Mouse (Mus musculus): Measurements from ENCODE around the gene Lmntd1.

The Lmntd1 gene

DNA sequence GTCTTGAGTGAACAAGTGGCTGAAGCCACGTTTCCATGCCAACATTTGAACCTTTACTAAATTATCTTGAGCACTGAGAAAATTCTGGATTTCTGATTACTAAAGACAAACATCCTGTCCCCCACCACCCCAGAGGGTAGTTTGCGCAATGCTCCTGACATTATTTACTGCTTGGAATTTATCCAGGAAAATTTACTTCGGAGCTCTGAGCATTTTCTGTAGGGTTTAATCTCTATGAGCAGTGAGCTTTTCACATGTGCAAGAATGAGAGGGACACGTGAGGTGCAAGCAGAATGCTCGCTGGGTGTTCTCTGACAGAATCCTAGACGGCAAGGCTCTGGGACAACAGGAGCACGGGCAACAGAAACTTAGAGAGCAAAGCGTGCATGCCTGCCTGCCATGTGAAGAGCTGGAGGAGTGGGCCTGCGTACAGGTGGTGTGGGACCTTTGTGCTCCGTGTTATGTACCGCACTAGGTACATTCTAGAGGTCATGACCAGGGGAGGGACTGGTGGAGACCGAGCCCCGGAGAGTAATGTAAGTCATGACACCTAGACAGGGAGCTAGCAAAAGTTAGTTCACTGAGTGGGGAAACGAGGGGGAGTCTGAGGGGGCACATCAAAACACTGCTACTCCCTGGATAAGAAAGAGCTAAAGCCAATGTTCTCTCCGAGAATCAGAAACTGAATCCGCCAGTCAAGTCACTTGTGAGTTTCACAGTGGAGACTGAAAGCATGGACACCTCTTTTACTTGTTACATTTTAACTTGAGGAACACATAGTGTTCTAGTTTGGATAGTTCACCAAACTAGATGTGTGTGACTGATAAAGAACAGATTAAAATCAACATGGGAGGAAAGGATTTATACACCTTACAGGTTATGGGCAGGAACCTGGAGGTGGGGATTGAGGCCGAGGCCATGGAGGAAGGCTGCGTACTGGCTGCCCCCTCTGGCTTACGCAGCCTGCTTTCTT lies 114.3 kb downstream of the Lmntd1 start:
- in situ Hi-C loops (cut with MboI; ENCODE audit: low sequenced_read_pairs) = no loop called here

DNA sequence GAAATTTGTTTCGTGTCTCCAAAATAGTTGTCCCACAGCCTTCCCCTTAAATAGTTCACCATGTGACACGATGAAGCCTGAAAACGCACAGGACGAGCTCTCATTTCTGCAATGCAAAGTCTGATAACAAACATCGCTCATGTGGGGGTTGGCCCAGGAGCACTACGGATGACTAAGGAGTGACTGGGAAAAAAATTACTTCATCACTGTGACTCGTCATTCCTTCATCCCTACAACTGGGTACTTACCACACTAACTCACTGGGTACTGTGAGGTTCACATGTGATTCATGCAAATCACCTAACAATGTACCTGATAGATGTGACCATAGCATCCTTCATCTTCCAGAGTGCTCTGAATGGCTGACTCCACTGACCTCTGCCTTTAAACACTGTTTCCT lies 118.4 kb downstream of the Lmntd1 start:
- in situ Hi-C loops (cut with MboI; ENCODE audit: low sequenced_read_pairs) = no loop called here

DNA sequence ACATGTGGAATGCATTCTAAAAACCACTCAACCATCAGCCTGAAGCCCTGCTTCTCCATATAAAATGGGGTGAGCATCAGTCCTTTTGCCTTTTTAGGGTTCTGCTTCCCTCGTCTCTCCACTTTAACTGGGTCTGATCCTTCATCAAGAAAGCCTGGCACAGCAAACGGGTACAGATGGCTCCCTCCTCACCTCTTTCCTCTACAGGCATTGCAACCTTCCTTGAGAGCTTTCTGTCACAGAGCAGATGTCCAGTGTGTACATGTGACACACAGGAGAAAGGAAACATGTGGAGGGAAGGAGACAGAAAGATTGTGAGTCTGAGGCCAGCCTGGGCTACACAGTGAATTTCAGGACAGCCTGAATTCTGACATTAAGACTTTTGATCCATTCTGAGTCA lies 125.9 kb downstream of the Lmntd1 start:
- in situ Hi-C loops (cut with MboI; ENCODE audit: low sequenced_read_pairs) = no loop called here

GRCm38 (mm10) chr6:145485986-145486605 lies 128.0 kb downstream of the Lmntd1 start:
- in situ Hi-C loops (cut with MboI; ENCODE audit: low sequenced_read_pairs) = no loop called here

DNA sequence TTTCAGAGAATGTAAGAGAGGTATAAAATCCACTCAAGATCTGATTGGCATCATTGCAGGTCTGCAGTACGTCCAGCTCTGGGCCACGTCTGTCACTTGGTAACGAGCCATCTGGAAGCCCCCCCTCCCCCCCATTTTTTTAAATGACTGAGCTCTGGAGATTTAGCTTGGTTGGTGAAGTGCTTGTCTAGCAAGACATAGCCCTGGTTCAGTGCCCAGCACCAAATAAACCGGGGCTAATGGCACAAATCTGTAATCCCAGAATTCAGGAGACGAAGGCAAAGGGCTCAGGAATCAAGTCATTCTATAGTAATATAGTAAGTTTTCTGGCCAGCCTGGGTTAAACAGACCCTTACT lies 130.8 kb downstream of the Lmntd1 start:
- in situ Hi-C loops (cut with MboI; ENCODE audit: low sequenced_read_pairs) = no loop called here

DNA sequence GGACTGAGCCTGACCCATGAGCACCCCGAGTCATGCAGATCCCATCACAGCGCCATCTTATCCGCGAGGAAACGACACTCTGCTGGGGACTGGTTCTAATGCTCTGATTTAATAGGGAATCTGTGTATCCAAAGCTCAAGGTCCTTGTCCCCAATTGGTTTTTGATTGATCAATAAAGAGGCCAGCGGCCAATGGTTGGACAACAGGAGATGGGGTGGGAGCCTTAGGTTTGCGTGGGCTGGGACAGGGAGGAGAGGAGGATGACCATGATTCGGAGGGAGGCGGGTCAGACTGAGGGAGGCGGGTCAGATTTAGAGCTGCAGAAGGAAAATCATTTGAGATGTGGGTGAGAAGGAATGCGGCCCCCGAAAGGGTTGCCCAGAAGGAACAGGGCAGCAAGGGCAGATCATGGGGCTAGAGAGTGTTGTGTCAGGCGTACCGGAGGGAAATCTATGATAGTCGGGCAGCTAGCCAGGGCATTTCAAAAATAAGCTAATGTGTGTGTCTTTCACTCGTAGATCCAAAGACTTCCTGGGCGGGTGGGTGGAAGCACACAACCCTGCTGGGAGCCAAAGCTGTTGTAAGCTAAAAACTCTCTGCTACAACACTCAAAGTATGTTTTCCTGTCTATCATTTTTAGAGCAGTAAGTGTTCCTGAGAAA lies 131.3 kb downstream of the Lmntd1 start:
- in situ Hi-C loops (cut with MboI; ENCODE audit: low sequenced_read_pairs) = no loop called here

- in situ Hi-C loops (cut with MboI; ENCODE audit: low sequenced_read_pairs) = no loop called here
Measured at GRCm38 (mm10) chr6:145481938-145482337, 132.2 kb downstream of the Lmntd1 start.

DNA sequence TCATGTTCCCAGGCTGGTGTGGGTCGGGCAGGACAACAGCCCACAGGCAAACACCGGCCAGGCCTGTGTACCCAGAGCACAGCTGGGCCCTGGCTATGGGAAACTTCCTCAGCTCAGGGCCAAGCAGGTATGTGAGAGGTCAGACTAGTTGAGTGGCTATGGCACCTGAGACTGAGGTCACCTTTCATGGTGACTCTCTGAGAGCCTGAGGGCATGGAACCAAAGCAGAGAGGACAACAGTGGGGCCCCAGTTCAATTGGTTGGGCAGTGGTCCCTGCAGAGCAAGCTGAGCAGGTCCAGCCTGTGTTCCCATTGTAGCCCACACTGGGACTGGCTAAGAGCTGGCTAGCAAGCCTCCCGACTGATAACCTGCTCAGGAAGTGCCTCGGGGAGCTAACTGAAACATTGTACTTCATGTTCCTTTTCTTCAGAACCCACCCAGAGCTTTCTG lies 135.3 kb downstream of the Lmntd1 start:
- in situ Hi-C loops (cut with MboI; ENCODE audit: low sequenced_read_pairs) = no loop called here

GRCm38 (mm10) chr6:145477367-145477905 lies 136.7 kb downstream of the Lmntd1 start:
- in situ Hi-C loops (cut with MboI; ENCODE audit: low sequenced_read_pairs) = no loop called here

DNA sequence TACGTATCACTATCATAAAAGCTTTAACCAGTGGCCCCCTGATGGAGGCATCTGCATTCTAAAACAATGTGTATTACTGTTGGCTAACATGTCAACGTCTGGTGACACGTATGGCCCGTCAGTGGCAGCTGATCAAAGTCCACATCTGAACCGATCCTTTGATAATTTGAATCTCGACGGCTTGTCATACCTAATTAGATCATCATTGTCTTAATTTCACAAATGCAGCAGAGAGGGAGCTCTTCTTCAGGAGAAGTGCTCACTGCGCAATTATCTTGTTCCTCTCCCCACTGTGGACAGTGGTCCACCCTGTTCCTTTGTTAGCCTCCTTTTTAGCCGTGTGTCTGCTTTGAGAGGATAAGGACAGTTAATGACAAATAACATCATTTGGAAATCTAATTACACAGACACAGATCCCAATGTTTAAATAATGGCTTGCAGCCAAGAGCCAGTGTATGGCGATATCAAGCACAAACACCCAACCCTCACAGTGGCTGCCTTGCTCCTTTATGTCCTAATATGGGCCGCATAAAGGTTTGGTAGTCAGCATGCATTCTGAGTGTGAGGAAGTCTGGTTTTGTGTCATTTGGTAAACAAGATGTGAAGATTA lies 142.4 kb downstream of the Lmntd1 start:
- in situ Hi-C loops (cut with MboI; ENCODE audit: low sequenced_read_pairs) = no loop called here

DNA sequence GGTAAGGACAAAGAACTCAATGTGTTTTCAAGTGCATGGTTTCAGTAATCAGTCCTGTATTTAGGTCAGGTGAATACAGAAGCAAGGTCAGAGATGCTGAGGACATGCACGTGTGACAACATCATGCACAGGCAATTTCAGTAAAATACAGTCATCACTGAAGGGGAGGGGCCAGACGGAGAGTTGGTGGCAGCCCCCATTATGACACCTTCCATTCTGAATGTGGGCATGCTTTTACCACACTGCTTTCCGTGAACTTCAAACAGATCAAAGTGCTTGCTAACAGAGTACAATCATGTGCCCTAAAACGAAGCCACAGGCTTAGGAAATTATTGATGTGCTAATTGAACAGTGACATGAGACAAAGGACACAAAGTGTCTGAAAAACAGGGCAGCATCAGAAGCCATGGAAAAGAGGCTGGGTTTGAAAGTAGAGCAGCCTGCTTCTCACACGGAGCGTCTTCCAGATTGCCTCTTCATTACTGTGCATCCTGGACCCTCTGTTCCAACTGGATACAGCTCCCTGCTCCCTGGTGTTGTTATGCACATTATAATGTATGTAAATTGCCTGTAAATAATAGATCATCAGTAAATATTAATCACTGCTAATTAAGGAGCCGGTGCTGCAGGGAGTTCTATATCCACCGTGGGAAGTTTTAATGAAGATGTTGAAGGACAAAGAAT lies 144.7 kb downstream of the Lmntd1 start:
- in situ Hi-C loops (cut with MboI; ENCODE audit: low sequenced_read_pairs) = no loop called here

- in situ Hi-C loops (cut with MboI; ENCODE audit: low sequenced_read_pairs) = no loop called here
Measured at GRCm38 (mm10) chr6:145464027-145464426, 150.1 kb downstream of the Lmntd1 start.

- in situ Hi-C loops (cut with MboI; ENCODE audit: low sequenced_read_pairs) = no loop called here
Measured at GRCm38 (mm10) chr6:145462677-145463245, 151.4 kb downstream of the Lmntd1 start.

DNA sequence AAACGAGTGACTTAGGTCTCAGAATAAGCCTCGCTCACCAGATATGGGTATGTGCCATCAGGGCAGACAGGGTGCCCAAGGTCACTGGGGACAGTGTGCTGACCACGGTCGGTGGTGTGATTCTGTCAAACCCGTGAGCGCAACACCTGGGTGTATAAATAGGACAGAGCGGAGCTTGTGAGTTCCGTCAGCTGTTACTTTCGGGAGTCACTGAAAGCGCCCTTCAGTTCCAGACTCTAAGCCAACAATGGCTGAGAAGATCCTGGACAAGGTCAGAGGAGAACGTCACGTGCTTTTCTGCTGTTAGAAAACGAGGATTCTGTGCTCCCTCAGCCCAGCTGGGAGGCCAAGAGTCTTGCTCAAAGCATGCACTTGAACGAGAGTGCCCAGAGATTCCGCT lies 157.1 kb downstream of the Lmntd1 start:
- in situ Hi-C loops (cut with MboI; ENCODE audit: low sequenced_read_pairs) = no loop called here

- in situ Hi-C loops (cut with MboI; ENCODE audit: low sequenced_read_pairs) = no loop called here
Measured at GRCm38 (mm10) chr6:145450628-145451403, 163.3 kb downstream of the Lmntd1 start.

- in situ Hi-C loops (cut with MboI; ENCODE audit: low sequenced_read_pairs) = no loop called here
Measured at GRCm38 (mm10) chr6:145448361-145448760, 165.8 kb downstream of the Lmntd1 start.

DNA sequence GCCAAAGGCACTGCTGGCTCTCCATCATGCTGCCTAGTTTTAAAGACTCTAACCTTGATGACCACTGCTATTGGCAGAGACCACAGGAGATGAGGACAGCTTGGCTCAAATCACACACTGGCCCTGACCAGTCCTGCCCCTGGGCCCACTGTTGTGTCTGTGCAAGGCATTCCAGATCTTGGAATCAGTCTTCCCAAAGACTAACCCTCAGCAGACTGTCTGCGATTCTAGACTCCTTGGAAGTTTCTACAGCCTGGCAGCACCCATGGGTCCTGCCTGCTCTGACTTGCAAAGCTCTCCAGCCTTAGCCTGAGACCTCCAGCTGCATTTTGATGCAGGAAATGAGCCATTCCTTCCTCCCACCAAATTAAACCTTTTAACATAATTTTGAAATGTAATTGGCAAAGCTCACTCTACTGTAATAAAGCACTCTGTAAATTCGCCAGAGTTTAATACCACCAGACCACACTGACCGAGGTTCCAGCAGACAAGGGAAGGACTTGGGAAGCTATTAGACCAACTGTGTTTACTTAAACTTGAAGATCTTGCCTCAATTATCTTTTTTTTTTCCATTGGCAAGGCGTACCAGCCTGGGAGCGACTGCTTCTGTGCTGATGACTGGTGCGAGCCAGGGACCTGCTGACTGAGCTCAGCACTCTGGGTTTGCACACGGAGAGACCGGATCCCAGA lies 168.2 kb downstream of the Lmntd1 start:
- in situ Hi-C loops (cut with MboI; ENCODE audit: low sequenced_read_pairs) = no loop called here

- in situ Hi-C loops (cut with MboI; ENCODE audit: low sequenced_read_pairs) = no loop called here
Measured at GRCm38 (mm10) chr6:145445380-145445779, 168.7 kb downstream of the Lmntd1 start.

DNA sequence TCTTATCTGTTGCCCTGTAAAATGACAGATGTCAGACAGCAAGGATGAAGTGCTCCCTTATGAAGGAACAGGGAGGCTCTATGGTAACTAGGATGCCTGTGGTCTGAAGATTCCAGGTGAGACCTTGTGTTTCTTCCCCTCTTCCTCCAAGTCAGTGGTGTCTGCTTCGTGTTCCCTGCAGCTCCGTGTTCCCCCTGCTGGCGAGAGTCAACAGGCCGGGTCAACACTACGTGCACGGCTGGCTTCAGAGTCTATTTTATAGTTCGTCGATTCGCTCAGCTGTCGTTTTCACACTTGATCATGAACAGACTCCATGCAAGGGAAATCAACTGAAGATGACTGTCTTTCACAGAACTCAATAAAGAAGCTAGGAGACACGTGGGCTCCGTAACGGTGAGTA lies 171.3 kb downstream of the Lmntd1 start:
- in situ Hi-C loops (cut with MboI; ENCODE audit: low sequenced_read_pairs) = no loop called here

Data from CH12F3 (cell line).